Mouse (Mus musculus) common myeloid progenitor, adult 5-6 weeks (primary cell): ENCODE results near the gene Zfp219. TPM values are rescaled to one million over a fixed set of nuclear protein-coding genes. Genes with fewer than 3 reads are reported as not detected.
"Not testable (repeated sequence)": the region's sequence is repeated elsewhere in the genome, so short reads cannot be mapped to it uniquely, and the experiment has no call there.

Experiments used
- ATAC-seq: replicated peaks from 2 replicates; pipeline ENCODE4 v1.8.0; 2016; ENCODE audit warnings: low read depth, mild to moderate bottlenecking, moderate TSS enrichment, inconsistent platforms; ENCODE audit not compliant: poor library complexity, severe bottlenecking
- total RNA-seq: library from RNA; stranded (forward); fragments of 200-1000, 187-1606 nt; gene quantifications from 2 replicates; pipeline ENCODE4 v1.2.3, GENCODE M21; 2017

Zfp219 gene
- total RNA-seq, result 9.8 and 14.0 TPM in 2 replicates

DNA sequence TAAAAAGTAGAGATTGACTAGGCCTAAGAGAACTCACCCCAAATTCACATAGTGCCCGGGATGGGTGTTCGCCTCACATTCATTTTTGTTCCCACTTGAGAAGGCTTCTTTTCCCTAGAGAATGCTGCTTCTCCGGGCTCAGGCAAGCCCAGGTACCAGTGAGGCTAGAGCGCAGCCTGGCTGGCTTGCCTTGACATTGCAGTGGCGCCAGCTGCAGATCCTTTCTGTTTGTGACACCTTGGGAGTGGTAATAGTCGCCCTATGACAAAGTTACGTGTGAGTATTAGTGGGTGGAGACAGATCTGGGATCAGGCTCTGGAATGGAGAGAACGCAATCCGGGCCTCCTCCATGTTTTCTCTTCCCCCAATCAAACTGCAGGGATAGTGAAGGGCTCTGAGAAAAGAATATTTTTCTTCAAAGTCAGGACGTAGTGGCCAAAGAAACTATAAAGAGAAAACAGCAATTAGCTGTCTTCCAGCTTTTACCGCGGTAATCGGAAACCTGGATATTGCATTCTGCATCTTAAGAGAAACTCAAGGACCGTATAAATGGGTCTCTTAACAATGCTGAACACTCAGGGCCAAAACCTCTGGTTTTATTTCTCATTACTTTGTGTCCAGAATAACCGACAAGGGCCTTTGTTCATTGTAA, at the start of gene Zfp219:
Gene Zfp219 (minus strand): TSS at position 248 of the 652 bp plus-strand sequence.
- ATAC-seq, result peak; percentile 31

DNA sequence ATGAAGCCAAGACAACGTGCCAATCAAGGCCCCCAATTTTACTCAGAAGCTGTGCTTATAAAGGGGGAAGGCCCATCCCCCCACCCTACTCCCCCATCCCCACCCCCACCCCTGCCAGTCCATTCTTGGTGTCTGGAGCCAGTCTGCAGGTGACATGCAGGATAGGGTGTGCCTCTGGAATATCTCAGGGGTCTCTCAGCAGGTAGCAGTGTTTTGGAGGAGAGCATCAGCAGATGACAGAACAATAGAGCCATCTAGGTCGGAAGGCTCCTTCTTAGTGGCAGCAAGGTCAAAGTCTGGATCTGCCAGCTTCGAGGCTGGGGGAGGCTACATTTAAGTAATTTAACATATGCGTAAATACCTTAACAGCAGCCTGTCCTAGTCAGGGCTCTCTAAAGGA, 45.6 kb upstream of the Zfp219 start:
- ATAC-seq, result no peak

DNA sequence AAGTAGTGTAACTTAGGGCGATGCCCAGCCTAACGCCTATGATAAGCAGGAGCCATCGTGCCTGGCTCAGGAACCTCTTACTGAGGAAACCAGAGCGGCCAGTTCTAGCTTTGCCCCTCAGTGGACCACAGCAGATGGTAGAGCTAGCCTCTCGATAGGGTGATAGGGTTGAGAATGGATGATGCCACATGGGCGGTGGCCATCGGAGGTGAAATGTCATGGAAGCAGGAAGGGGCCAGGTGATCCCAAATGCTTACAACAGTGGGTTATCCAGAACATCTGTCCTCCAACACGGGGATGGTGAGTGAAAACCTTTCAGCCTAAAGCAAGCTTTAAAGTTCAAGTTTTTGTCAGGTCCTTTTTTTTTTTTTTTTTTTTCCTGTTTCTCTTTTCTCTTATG, 41.3 kb upstream of the Zfp219 start:
- no peak for ATAC-seq

DNA sequence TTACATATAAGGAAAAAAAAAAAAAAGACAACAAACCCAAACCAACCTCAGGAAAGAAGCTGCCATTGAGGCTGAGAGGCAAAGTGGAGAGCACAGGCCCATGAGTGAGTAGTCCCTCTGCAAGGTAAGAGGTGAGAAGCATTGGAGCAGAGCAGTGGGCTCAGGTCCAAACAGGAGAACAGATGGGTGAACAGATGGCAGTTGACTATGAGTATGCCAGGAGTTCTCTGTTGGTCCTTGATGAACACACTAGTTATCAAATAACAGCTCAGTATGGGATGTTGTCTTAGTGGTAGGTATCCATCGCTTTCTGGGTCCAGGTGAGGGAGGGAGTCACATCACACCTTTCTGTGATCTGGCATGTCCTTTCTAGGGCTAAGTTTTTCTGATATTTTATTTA, 40.3 kb upstream of the Zfp219 start:
- ATAC-seq, result no peak

DNA sequence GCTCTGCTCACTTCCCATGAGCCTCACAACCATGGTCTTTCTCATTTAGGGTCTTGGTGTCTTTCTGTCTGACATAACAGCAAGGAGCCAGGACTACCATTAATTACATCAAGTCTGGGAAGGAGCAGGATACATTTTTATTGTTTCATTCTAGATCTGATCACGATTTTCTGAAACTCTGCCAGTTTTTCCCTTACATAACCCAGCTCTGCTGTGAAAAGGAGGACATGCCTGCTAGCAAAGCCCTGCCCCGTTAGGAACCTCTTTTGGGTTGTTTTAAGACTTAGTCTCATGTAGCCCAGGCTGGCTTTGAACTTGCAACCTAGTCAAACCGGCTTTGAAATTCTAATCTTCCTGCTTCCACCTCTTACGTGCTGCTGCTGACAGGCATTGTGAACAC, 39.4 kb upstream of the Zfp219 start:
- ATAC-seq, result no peak

DNA sequence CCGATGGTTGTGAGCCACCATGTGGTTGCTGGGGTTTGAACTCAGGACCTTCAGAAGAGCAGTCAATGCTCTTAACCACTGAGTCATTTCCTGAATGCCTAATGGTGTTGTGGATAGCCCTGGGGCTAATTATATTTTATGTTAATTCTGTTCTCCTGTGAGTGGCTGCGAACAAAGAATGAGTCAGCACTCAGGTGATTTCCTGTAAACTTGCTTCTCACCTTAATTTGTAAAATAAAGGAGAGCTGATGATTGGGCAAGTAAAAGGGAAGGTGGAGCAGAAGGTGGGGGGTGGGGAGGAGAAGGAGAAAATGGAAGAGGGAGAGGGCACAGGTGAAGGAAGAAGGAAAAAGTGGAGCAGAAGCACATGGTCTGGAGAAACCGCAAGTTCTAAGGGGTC, 32.2 kb upstream of the Zfp219 start:
- ATAC-seq, result not testable (repeated sequence)

DNA sequence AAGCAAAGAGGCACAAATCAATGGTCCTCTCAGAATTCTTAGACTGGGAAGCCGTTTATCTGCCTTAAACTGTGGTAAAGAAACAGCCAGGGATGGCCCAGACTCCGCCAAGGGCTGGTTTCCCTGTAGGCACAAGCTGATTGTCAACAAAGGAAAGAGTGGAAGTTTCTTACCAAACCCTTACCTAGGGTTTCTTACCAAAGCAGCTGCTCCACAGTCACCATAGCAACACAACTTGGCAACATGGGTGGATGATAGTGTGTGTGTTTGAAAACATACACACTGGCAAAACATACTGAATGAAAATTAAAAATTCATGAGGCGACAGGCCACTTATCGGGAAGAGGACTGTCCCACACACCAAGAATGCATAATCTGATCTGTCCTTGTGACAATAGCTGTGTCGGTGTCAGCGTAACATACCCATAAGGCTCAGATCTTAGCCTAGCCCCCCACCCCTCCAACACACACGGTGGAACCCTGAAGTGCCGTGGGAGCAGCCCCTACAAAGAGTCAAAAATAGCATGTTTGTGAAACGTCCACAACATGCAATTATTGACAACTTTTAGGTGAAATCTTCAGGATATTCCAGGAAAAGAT, 25.5 kb upstream of the Zfp219 start:
- ATAC-seq, result no peak

DNA sequence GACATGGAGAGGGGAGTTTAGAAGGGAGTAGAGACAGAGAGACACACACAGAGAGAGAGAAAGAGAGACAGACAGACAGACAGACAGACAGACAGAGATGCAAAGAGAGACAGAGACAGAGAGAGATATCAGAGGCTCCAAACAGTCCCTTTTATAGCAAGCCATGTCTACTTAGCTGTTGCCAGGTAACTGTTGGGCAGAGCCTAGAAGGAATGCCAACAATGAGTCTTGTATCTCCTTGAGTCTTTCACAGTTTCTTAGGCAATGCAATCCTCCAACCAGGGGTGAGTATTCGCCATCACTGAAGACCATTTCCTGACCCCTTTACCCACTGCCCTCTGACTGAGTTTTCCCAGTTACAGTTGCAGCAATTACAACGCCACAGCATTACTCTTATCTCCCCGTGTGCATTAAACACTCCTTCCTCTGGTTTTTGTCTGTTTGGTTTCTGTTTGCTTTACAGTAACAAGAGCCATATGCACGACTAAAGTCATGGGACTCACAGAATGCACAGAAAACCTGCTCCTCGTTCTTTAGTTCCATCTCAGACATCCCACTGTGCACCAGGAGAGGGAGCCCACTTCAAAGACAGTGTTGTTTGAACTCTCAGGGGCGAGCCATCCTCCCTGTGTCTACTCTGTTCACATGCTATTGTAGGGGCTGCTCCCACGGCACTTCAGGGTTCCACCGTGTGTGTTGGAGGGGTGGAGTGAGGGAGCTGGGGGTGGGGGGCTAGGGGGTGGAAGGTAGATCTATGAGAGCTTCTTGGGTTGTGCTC, 24.6 kb upstream of the Zfp219 start:
- ATAC-seq, result peak; percentile 94

DNA sequence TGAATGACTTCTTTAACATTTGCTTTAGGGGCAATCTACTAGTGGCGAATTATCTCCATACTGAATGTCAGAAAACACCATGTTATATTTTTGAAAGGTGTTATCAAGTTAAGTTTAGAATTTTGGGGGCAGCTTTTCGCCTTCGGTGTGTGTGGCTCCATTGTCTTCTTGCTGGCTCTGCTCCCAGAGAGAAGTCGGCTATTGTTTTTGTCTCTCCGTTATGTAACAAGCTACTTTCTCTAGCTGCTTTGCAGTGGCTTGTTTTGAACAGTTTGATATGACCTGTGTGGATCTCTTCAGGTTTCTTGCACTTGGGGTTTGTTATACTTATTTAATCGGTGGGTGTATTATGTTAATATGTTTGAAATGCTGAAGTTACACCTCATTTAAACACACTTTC, 22.9 kb upstream of the Zfp219 start:
- ATAC-seq, result no peak

DNA sequence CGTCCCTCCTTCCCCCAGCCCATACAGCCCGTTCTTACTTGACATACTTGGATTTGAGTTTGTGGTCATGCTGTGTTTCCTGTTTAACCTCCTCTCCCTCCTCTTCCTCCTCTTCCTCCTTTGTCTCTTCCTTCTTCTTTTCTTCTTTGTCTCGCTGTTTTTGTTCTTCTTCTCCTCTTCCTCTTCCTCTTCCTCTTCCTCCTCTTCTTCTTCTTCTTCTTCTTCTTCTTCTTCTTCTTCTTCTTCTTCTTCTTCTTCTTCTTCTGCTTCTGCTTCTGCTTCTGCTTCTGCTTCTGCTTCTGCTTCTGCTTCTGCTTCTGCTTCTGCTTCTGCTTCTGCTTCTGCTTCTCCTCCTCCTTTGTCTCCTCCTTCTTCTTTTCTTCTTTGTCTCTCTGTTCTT, 21.8 kb upstream of the Zfp219 start, which contains the start of gene Olfr221:
Gene Olfr221 (minus strand): TSS at position 101 of the 400 bp plus-strand sequence.
- not testable (repeated sequence) for ATAC-seq

DNA sequence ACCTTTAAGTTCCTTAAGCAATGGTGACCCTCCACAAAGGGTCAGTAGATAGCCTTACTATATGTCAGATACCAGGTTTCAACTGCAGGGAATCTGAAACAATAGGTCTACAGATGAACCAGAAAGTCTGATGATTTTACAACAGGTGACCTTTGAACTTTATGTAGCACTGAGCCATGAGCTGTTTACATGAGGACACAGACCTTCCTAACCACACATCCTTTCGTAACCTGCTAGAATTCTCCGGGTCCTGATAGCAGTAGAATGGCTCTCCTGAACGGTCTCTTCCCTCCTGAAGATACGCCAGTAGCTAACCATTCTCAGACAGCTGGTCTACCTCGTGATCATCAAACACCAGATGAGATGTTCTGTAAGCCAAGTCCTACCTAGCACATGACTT, 18.8 kb upstream of the Zfp219 start:
- ATAC-seq, result no peak

DNA sequence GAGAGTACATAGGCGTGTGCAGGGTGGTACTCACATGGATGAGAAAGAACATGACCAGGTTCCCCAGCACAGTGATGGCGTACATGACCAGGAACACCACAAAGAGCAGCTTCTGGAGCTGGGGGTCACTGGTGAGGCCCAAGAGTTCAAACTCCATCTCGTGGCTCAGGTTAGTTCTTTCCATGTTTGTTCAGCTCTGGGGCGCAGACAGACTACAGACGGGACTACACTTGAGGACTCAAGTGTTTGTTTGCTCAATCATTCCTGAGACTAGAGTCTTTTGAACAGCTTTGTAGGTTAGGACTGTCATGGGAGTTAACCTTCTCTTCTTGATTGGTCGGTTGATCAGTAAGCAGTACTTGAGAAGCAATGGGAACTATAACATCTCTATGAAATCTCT, 15.4 kb upstream of the Zfp219 start:
- ATAC-seq, result no peak

DNA sequence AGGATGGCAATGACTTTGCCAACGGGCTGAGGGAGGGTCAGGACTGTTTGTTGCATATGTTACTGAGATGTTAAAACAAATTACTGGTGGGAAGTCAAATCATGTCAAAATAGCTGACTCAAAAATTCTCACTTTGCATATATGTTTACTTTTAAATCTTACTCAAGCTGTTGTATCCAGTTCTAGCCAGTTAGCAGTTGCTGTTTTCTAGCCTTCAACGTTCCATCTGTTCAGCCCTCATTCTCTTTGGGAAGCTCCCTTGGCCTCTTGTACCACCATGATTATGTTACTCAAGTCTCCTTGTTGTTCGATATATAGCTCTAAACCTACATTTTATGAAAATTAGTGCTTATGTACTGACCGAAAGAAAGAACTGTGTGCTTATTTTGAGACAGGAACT, 5.8 kb upstream of the Zfp219 start:
- no peak for ATAC-seq

DNA sequence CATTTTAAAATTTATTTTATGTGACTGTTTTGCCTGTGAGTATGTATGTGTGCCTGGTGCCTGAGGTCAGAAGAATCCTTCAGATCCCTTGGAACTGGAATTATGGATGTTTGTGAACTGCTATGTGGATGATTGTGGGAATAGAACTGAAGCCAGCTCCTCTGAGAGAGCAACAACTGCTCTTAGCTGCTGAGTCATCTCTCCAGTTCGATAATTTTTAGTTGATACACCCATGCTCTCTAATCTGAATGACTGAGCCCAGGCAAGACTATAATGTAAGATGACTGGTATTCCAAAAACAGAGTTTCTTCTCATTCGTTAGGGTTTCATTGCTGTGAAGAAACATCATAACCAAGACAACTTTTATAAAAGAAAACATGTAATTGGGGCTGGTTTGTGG, 3.6 kb upstream of the Zfp219 start:
- ATAC-seq, result no peak

DNA sequence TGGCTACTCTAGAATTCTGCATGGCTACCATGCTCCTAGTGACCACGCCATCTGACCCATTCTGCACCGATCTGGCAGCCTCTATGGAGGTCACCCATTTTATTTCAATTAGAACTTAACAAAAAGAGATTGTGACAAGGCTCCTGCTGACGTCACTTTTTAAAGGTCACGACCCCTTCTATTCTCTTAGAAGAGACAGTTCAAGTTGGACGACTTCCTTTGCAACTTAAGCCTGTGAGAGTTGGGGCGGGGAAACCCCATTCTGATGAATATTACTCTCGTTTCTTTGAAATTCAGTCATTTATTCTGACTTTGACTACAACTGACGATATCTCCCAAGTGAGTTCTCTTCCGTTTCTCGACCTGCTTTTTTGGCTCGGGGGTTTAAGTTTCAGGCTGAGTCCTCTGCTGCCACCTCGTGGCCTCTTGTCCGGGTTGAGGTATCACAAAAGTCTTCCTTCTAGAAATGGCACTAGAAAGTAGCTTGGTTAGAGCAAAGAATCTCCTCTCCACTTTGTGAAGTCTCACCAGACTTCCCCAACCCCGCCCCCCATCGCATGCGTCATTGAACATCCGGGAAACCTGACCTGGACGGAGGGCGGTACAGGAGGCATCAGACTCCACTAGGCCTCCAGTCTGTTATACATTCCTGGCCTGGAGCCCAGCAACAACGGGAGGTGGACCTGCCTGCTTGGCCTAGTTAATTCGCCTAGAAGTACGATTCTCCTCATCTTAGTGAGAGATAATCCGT, 2.4 kb upstream of the Zfp219 start:
- ATAC-seq, result peak; percentile 55

DNA sequence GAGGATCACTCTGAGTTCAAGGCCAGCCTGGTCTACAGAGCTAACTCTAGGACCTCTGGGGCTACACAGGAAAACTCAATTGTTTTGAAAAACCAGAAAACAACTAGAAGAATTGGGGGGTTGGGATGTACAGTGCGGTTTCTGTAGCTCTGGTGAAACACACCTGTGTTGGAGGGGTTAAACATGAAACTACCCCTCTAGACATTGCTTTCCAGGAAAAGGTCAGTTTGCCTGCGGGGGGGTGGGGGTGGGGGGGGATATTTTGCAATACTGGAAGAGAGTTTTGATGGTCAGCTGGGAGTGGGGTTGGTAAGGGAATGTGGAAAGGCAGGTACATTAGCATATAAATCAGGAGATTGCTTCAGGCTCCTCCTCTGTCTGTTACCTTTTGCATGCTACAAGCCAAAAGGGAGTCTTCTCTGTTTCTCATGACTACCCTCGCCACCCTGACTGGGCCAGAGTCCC, 1.7 kb upstream of the Zfp219 start:
- no peak for ATAC-seq

DNA sequence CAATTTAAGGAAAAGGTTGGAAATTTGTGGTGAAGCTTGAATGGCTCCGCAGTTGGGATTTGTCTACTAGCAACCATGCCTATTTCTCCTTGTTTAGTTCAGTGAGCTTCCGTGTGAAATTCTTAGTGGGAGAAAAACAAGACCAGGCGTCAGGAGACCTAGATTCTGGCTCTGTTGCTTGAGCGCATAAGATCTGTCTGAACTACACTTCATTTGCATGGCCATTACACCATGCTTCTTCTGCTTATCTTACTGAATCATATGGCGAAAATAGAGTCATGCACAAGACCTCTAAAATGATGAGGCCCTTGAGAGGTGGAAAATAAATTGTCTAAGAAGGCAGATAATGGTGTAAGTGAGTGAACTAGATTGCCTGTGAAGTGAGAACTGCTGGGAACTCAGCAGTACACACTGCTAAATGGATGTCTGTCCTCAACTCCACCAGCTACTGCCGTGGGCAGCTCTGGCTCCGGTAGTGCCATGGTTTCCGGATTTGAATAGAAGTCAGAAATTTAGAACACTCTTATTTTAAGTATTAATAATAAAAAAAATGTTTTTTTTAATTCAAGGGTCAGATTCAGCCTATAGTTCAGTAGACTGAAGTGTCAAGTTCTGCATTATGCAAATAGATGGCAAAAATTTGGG, 1.2 kb upstream of the Zfp219 start:
- ATAC-seq, result no peak

DNA sequence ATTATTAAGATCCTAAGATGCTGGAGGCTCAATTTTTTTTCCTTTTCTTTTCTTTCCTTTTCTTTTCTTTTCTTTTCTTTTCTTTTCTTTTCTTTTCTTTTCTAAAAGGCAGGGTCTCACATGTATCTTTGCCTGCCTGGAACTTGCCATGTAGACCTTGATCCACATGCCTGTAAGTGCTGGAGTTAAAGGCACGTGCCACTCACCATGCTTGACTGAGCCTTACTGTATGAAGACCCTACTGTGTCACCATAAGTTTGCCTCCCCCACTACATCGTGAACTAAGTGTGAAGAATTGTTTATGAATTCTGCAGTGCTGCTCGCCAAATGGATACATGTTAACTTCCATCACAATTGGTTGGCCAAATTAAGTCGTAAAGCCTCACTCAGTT, 601 bp upstream of the Zfp219 start:
- ATAC-seq, result no peak

DNA sequence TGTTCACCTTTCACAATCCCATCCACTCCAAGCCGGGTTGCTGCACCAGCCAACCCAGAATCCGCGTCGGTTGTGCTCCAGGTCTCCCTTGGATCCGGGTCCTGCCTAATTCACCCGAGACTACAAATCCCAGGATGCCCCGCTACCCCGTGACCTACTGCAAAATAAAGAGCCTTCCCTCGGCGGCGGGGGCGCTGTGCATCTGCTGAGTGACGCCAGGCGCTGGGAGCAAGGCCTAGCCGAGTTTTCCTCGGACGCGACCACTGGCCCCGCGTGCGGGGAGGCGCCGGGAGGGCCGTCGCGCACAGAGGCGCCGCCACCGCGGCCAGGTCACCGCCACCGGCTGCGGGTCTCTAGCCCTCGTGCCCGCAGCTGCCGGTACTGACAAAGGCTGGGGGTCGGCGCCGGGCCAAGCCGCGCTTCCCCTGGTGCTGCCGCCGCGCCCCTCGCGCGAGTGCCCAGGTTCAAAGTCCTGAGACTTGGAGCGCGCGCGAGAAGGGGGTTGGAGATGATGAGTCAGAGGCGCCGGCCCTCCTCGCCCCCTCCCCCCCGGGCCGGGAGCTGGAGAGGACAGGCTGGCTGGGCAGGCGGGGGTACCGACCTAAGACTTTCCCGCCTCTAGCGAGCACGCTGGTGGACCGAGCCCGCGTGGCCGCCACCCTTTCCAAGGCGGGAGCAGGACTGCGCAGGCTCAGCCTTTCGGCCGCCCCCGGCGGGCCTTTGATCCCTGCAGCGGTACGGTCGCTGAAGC, 768 bp downstream of the Zfp219 start:
- ATAC-seq, result peak; percentile 65
